Mouse (Mus musculus) forebrain, embryonic 14.5 days (tissue): ENCODE measurements around the gene Gm5868. TPM values are rescaled to one million over a fixed set of nuclear protein-coding genes. Genes with fewer than 3 reads are reported as not detected.

ENCODE experiments used
- ATAC-seq: fragments of 200-750 bp; cut with Nextera tagmentation; 2 replicates; pipeline ENCODE4 v1.8.0; 2017; ENCODE audit warnings: mild to moderate bottlenecking, moderate library complexity
- DNase-seq: peaks from one replicate; pipeline ENCODE4 v3.0.0-alpha.2; 2015; ENCODE audit warnings: low spot score
- H3K27ac ChIP-seq: fragments of 300-500 bp; sonication (generic); 2 replicates; pipeline ENCODE4 v1.5.1; 2014; ENCODE audit warnings: low read depth, mild to moderate bottlenecking, control low read depth, low read length, moderate library complexity
- H3K27me3 ChIP-seq: fragments of 300-500 bp; sonication (generic); replicated peaks from 2 replicates; pipeline ENCODE4 v1.6.1; 2014; ENCODE audit warnings: low read length, control low read depth, mixed read lengths; ENCODE audit not compliant: control insufficient read depth, insufficient read depth
- H3K36me3 ChIP-seq: fragments of 300-500 bp; sonication (generic); 2 replicates; pipeline ENCODE4 v1.6.1; 2014; ENCODE audit warnings: low read length, control low read depth; ENCODE audit not compliant: control insufficient read depth, insufficient read depth
- H3K4me1 ChIP-seq: fragments of 300-500 bp; sonication (generic); 2 replicates; pipeline ENCODE4 v1.6.1; 2014; ENCODE audit warnings: antibody characterized with exemption, low read length, control low read depth; ENCODE audit not compliant: control insufficient read depth, insufficient read depth
- H3K4me2 ChIP-seq: fragments of 300-500 bp; sonication (generic); 2 replicates; pipeline ENCODE4 v1.6.1; 2014; ENCODE audit warnings: mild to moderate bottlenecking, control low read depth, low read length
- H3K4me3 ChIP-seq: fragments of 300-500 bp; sonication (generic); 2 replicates; pipeline ENCODE4 v1.5.1; 2014; ENCODE audit warnings: low read depth, low read length, control low read depth
- H3K9ac ChIP-seq: fragments of 300-500 bp; sonication (generic); 2 replicates; pipeline ENCODE4 v1.6.1; 2014; ENCODE audit warnings: mild to moderate bottlenecking, low read length, control low read depth, moderate library complexity
- H3K9me3 ChIP-seq: fragments of 300-500 bp; sonication (generic); replicated peaks from 2 replicates; pipeline ENCODE4 v1.6.1; 2016; ENCODE audit warnings: low read length, control low read depth, mixed read lengths; ENCODE audit not compliant: control insufficient read depth
- WGBS: fragments of 180-500 bp; shearing (Covaris S2); extraction: QIAGEN DNeasy Blood & Tissue Kit; methylation state at CpG from one replicate; pipeline ENCODE4 v1.1.7; 2014; 5-methylcytosine and 5-hydroxymethylcytosine counted together
- polyA plus RNA-seq: library from polyadenylated mRNA; unstranded; fragments of >200 nt; fragmentation: Nextera tagmentation; extraction: Ambion mirVana; gene quantifications from 2 replicates; pipeline ENCODE4 v1.2.1, GENCODE M21; 2014

Gm5868 gene
- 3.8 and 4.5 TPM in 2 replicates for polyA plus RNA-seq

DNA sequence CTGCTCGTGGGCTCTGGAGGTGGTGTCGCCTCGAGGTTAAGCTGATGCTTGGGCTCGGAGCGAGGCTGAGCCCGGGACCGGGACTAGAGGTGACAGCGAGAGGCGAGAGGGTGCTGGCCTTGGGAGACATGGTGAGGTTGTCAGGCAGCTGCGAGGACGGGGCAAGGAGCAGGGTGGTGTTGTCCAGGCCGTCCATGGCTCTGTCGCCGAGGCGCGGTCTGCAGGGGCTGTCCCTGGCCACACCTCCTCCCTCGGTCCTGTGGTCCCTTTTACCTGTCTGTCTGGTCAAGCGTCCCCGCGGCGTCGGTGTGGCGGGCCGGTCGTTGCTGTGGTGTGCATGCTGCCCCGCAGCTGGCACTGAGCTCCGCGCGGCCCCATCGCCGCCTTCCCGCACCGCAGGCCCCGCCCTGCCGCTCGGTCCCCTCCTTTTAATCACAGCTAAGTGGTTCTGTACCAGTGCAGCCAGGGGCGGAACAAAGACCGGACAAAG is at the start of gene Gm5868:
TSS of gene Gm5868 (minus strand) at position 360 of the 490 bp plus-strand sequence.
- Histone ChIP-seq H3K4me3 (peak within 1 kb of the TSS; percentile 32), H3K36me3 (no peaks in the 10 kb centered on the region), H3K9ac (peak within 1 kb of the TSS; percentile 32; the same call in 1 of the 2 replicates), H3K27ac (no peak within 1 kb of the TSS), H3K4me1 (no peaks in the 10 kb centered on the region), H3K4me2 (peak within 1 kb of the TSS; percentile 54), H3K9me3 (no peaks in the 10 kb centered on the region), H3K27me3 (peaks cover 5% of the 10 kb centered on the region; the same call in 1 of the 2 replicates)
- peak; percentile 89 for ATAC-seq
- 2% methylated on average over 38 of the region's 38 CpGs for WGBS
- peak; percentile 28 for DNase-seq

DNA sequence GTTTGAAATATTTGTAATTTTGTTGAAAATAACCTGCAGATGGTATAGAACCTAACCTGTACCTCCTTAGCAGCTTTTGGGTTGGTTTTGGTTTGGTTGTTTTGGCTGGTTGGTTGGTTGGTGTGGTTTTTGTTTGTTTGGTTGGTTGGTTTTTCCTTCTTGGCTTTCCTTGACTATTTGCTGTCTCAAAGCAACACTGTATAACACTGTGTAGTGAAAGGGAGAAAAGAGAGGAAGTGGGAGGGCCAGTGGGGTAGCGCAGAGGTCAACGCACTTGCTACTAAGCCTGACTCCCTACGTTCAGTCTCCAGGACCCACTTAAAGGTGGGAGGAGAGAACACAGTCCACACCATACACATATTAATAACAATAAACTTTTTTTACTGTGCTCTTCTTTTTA is 49.2 kb upstream of the Gm5868 start:
- Histone ChIP-seq H3K9ac (no peak overlapping the region), H3K27me3 (no peaks in the 10 kb centered on the region), H3K4me1 (no peaks in the 10 kb centered on the region), H3K4me2 (no peak overlapping the region), H3K4me3 (no peak overlapping the region), H3K27ac (no peak overlapping the region), H3K36me3 (no peaks in the 10 kb centered on the region), H3K9me3 (no peaks in the 10 kb centered on the region)
- WGBS: 91% methylated on average over 3 of the region's 3 CpGs
- ATAC-seq (no peak), DNase-seq (no peak)

DNA sequence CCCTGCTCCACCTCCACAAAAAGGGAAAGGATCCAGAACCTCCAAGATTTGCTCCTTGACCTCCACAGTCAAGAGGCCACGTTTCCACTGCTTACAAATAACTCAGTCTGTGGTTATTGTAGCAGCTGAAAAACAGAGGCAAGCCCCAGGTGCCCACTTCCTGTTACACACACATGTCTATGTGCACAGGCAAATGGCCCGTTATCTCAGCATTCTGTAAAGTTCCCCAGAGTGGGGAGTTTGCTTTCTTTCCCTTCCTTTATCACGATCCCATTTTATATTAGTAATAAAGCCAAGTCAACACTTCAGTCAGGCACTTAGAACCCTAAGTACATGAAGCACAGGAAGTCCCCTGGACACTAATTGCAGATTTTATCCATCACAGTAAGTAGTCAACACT is 48.8 kb upstream of the Gm5868 start:
- no peak overlapping the region for H3K4me2 ChIP-seq
- H3K27ac ChIP-seq: no peak overlapping the region
- no peaks in the 10 kb centered on the region for H3K36me3 ChIP-seq
- ATAC-seq (no peak), DNase-seq (no peak)
- WGBS: 76% methylated on average over 3 of the region's 3 CpGs
- no peaks in the 10 kb centered on the region for H3K9me3 ChIP-seq
- no peak overlapping the region for H3K9ac ChIP-seq
- no peak overlapping the region for H3K4me3 ChIP-seq
- no peaks in the 10 kb centered on the region for H3K27me3 ChIP-seq
- H3K4me1 ChIP-seq: no peaks in the 10 kb centered on the region

DNA sequence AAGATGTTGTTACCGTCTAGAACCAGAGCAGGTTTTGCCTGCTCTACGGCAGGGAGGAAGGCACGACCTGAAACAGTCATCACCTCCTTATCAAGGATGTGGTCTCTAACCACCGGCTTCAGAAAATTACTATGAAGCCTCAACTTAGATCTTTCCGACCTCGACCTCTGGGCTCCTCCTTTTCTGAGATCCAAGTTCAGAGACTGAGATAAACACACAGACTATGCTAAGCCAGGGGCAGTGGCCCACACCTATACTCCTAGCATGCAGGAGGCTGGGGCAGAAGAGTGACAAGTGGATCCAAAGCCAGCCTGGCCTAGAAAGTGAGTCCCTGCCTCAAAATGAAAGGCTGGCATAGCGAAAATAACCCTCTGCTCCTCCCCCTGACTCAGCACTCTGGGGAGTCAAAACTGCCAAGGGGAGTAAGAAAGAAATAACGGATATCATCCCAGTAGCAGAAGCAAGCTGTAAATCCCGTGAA is 47.5 kb upstream of the Gm5868 start:
- no peaks in the 10 kb centered on the region for H3K4me1 ChIP-seq
- no peak for DNase-seq
- H3K9ac ChIP-seq: no peak overlapping the region
- no peaks in the 10 kb centered on the region for H3K27me3 ChIP-seq
- H3K36me3 ChIP-seq: no peaks in the 10 kb centered on the region
- WGBS: 86% methylated on average over 9 of the region's 9 CpGs
- ATAC-seq: no peak
- no peaks in the 10 kb centered on the region for H3K9me3 ChIP-seq
- H3K4me2 ChIP-seq: no peak overlapping the region
- no peak overlapping the region for H3K27ac ChIP-seq
- no peak overlapping the region for H3K4me3 ChIP-seq

DNA sequence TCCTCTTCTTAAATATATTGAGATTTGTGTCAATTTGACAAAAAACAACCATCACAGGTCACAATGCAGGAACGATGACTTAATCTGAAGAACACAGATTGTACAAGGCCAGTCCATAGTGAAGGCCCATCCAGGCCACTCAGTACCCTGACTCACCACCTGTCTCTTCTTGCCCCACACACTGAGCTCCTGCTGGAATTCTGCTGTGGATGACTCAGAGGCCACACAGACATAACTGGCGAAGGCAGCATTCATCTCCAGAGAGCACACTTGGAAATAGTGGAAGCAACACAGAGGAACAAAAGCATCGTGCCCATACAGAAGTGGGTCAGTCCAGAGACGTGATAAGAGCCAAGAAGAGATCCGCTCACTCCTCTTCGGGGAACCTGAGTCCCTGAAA is 42.7 kb upstream of the Gm5868 start:
- 88% methylated on average over 6 of the region's 6 CpGs for WGBS
- Histone ChIP-seq H3K4me3 (no peak overlapping the region), H3K4me1 (no peaks in the 10 kb centered on the region), H3K4me2 (no peak overlapping the region), H3K9me3 (no peaks in the 10 kb centered on the region), H3K27me3 (no peaks in the 10 kb centered on the region), H3K27ac (no peak overlapping the region), H3K36me3 (no peaks in the 10 kb centered on the region), H3K9ac (no peak overlapping the region)
- DNase-seq (no peak), ATAC-seq (no peak)

DNA sequence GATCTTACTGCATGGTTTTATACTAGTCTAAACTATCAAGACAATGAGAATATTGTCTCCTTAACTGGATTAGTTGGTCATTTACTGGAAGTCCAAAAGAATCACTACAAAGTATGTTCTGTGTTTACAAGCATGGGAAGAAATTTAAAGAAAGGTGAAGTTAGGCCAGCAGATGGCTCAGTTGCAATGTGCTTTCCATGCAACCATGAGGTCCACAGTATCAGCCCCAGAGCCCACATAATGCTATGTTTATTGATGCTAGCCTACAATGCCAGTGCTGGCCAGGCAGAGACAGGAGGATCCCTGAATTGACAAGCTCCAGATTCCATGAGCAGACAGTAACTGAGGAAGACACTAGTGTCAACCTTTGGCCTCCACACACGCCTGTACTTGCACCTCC is 33.7 kb upstream of the Gm5868 start:
- 83% methylated on average over 1 of the region's 1 CpGs for WGBS
- no peak overlapping the region for H3K4me2 ChIP-seq
- no peak overlapping the region for H3K4me3 ChIP-seq
- H3K36me3 ChIP-seq: no peaks in the 10 kb centered on the region
- ATAC-seq: no peak
- no peak for DNase-seq
- no peak overlapping the region for H3K9ac ChIP-seq
- H3K9me3 ChIP-seq: no peaks in the 10 kb centered on the region
- H3K4me1 ChIP-seq: no peaks in the 10 kb centered on the region
- H3K27me3 ChIP-seq: no peaks in the 10 kb centered on the region
- H3K27ac ChIP-seq: no peak overlapping the region

DNA sequence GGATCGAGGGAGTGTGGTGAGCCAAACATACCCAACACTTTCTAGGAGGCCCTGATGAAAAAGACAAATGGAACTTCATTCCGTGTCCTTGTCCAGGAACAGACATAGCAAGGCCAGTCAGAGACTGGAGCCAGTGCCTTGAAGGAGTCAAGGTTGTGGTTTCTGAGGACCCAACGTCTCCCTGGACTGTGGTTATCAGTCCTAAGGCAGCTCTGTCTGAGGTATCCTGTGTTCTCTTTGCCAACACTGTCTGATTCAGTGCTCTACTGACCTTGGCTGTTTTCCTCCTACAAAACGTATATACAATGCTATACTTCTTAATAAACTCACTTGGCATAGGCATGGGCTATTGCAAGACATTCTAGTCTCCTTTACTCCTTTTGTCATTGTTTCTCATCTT is 30.1 kb upstream of the Gm5868 start:
- no peaks in the 10 kb centered on the region for H3K36me3 ChIP-seq
- DNase-seq: no peak
- ATAC-seq: no peak
- H3K9me3 ChIP-seq: no peaks in the 10 kb centered on the region
- no peak overlapping the region for H3K4me2 ChIP-seq
- H3K4me3 ChIP-seq: no peak overlapping the region
- H3K27ac ChIP-seq: no peak overlapping the region
- H3K9ac ChIP-seq: no peak overlapping the region
- no peaks in the 10 kb centered on the region for H3K4me1 ChIP-seq
- 90% methylated on average over 4 of the region's 4 CpGs for whole genome bisulfite sequencing
- no peaks in the 10 kb centered on the region for H3K27me3 ChIP-seq

DNA sequence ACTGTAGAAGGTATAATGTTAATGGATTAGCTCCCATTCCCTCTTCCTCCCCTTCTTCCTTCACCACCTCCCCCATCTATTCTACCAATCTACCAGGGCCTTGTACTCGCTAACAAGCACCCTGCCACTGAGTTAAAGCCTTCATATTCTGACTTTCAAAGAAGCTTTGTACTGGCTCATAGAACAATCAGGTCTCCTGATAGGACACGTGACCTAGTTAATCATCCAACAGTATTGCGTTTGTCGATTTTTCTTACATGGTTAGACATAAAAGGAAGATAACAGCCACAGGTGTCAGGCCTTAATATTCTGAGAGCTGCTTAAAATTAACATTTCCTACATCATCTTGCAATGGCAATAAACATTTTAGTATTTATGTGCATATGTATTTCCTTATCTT is 15.8 kb upstream of the Gm5868 start:
- H3K9me3 ChIP-seq: no peaks in the 10 kb centered on the region
- DNase-seq: no peak
- no peaks in the 10 kb centered on the region for H3K4me1 ChIP-seq
- H3K4me2 ChIP-seq: no peak overlapping the region
- no peaks in the 10 kb centered on the region for H3K27me3 ChIP-seq
- ATAC-seq: no peak
- 88% methylated on average over 4 of the region's 4 CpGs for WGBS
- no peaks in the 10 kb centered on the region for H3K36me3 ChIP-seq
- no peak overlapping the region for H3K9ac ChIP-seq
- no peak overlapping the region for H3K4me3 ChIP-seq
- no peak overlapping the region for H3K27ac ChIP-seq

DNA sequence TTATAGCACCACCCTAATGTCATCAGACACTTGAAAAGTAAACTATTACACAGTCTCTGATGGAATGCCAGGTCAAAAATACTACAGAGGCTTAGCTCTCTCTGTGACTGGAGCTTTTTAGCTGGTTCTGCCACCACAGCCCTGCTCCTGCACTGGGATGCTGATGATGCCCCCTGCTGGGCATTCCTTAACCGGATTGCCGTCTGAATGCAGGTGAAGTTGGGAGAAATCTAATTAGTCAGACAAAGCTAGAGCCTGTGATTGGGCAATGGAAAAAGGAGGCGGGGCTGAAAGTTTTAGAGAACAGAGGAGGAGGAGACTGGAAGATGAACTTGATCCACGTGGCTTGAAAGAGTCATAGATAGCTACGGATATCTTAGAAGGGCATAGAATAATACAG is 13.7 kb upstream of the Gm5868 start:
- no peaks in the 10 kb centered on the region for H3K9me3 ChIP-seq
- H3K9ac ChIP-seq: no peak overlapping the region
- no peak overlapping the region for H3K4me2 ChIP-seq
- no peak overlapping the region for H3K27ac ChIP-seq
- peak; percentile 34; the same call in 1 of the 2 replicates for ATAC-seq
- no peak overlapping the region for H3K4me3 ChIP-seq
- WGBS: 9% methylated on average over 5 of the region's 5 CpGs
- H3K4me1 ChIP-seq: no peaks in the 10 kb centered on the region
- H3K27me3 ChIP-seq: no peaks in the 10 kb centered on the region
- H3K36me3 ChIP-seq: no peaks in the 10 kb centered on the region
- DNase-seq: peak; percentile 39
